Mouse (Mus musculus) embryonic fibroblast, embryonic 13.5 days (primary cell): ENCODE measurements around the gene Dxo.
"Not testable (repeated sequence)": the region's sequence is repeated elsewhere in the genome, so short reads cannot be mapped to it uniquely, and the experiment has no call there.

Experiments used
- CTCF ChIP-seq: IDR thresholded peaks from 2 replicates; pipeline ENCODE4 v1.5.1; 2011; ENCODE audit warnings: mild to moderate bottlenecking, control low read depth, low read length, moderate library complexity, borderline replicate concordance; ENCODE audit not compliant: insufficient read depth
- POLR2A ChIP-seq: IDR thresholded peaks from 2 replicates; pipeline ENCODE4 v1.6.1; 2011; ENCODE audit warnings: low read depth, mild to moderate bottlenecking, control low read depth, low read length, moderate library complexity

DNA sequence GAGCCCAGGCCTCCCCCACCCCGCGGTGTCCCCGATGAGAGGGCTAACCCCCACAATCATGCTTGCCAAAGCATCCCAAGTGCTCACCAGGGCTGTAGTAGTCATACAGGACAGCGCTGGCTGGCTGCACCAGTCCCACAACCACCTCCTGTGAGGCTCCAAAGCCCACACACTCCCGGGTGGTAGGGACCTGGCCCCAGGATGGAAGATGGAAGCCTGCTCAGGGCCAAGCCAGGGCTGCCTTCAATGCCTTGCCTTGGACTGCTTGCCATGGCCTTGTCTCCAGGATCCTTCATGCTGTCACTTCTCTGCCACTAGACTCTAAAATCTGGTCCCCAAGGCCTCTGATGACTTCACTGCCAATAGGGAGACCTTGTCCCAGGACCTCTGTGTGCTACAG is 26.4 kb upstream of the Dxo start:
- TF ChIP-seq POLR2A, CTCF: not testable (repeated sequence)
